Mouse (Mus musculus): Measurements from ENCODE around the gene Slc4a1.

- TF ChIP-seq CTCF (IDR thresholded peaks at IDR 0.05; ENCODE audit: borderline replicate concordance, extremely low read depth, insufficient read depth, insufficient read length) (no peak), POLR2A (IDR thresholded peaks at IDR 0.05; ENCODE audit: borderline replicate concordance, extremely low read depth, insufficient read depth, insufficient read length, poor library complexity, severe bottlenecking) (no peak)
Observed at GRCm38 (mm10) chr11:102398007-102398825, 32.2 kb upstream of the Slc4a1 start.

All from brain, embryonic 14.5 days (tissue).